Mouse (Mus musculus) liver, adult 2 months (tissue): ENCODE results near the gene Gpat2.

ENCODE experiments used
- CTCF ChIP-seq: fragments of 200-500 bp; IDR thresholded peaks from 2 replicates; pipeline ENCODE4 v1.5.1; 2011; ENCODE audit warnings: low read depth, low read length, control low read depth
- POLR2A ChIP-seq: fragments of 200-500 bp; IDR thresholded peaks from 2 replicates; pipeline ENCODE4 v1.6.1; 2011; ENCODE audit warnings: low read length, control low read depth; ENCODE audit not compliant: insufficient read depth; ENCODE audit errors: extremely low read depth

- no peak for TF ChIP-seq CTCF
- peak; percentile 35; the same call in 1 of the 2 replicates for TF ChIP-seq POLR2A
These were observed 19.2 kb downstream of the Gpat2 start, which contains the start of gene Fahd2a for GRCm38 (mm10) chr2:127444055-127444789.
